Mouse (Mus musculus) Patski (cell line): ENCODE data around the gene Olfr588-ps1. TPM values are rescaled to one million over a fixed set of nuclear protein-coding genes. Genes with fewer than 3 reads are reported as not detected.
"Not testable (repeated sequence)": the region's sequence is repeated elsewhere in the genome, so short reads cannot be mapped to it uniquely, and the experiment has no call there.

Experiments used
- ATAC-seq: fragments of 100-300 bp; one replicate; pipeline ENCODE4 v1.8.0; 2021
- CTCF ChIA-PET: fragments of 350-600 bp; sonication (Branson Sonifier 250); formaldehyde crosslinking; loops from one replicate; lab custom pipeline; 2022; ENCODE audit warnings: inconsistent platforms; lab: Charles Lee
- POLR2A ChIA-PET: fragments of 350-600 bp; sonication (Branson Sonifier 250); formaldehyde crosslinking; loops from one replicate; lab custom pipeline; 2022; ENCODE audit warnings: antibody characterized with exemption, inconsistent platforms; lab: Charles Lee
- DNase-seq: peaks from one replicate; pipeline ENCODE4 v3.0.0-alpha.2; 2011; ENCODE audit warnings: low read depth, low spot score
- H3K27me3 ChIP-seq: fragments of 371-371 bp; one replicate; pipeline ENCODE4 v1.5.1; 2021
- CTCF ChIP-seq: fragments of 100-300 bp; IDR thresholded peaks from one replicate; pipeline ENCODE4 v1.5.1; 2021
- in situ Hi-C: fragments of 300-500 bp; cut with MboI; formaldehyde crosslinking; loops from 3 replicates; pipeline ENCODE4 v1.11.1; 2018; ENCODE audit warnings: low pct_unique_long_range_greater_than_20kb, mixed read lengths
- polyA plus RNA-seq: library from polyadenylated mRNA; unstranded; gene quantifications from one replicate; pipeline ENCODE4 v1.2.3, GENCODE M21; 2021

Gene Olfr588-ps1
- polyA plus RNA-seq, result not detected

GRCm38 (mm10) chr7:103140579-103140978 lies at the start of gene Olfr588-ps1:
TSS of gene Olfr588-ps1 (plus strand) at chr7:103140879.
- ATAC-seq (no peak), DNase-seq (no peak)
- in situ Hi-C loops, result no loop called here
- TF ChIP-seq CTCF, result no peak
- no peaks in the 10 kb centered on the region for H3K27me3 ChIP-seq
- CTCF ChIA-PET, result no interaction called here
- POLR2A ChIA-PET, result no interaction called here

- in situ Hi-C loops, result no loop called here
- H3K27me3 ChIP-seq, result no peaks in the 10 kb centered on the region
- no peak for TF ChIP-seq CTCF
- ChIA-PET POLR2A (no interaction called here), CTCF (no interaction called here)
- ATAC-seq (no peak), DNase-seq (no peak)
Observed at GRCm38 (mm10) chr7:103097420-103097819, 43.3 kb upstream of the Olfr588-ps1 start, which contains the start of gene Olfr585. TSS of gene Olfr585 (plus strand) at chr7:103097720.

DNA sequence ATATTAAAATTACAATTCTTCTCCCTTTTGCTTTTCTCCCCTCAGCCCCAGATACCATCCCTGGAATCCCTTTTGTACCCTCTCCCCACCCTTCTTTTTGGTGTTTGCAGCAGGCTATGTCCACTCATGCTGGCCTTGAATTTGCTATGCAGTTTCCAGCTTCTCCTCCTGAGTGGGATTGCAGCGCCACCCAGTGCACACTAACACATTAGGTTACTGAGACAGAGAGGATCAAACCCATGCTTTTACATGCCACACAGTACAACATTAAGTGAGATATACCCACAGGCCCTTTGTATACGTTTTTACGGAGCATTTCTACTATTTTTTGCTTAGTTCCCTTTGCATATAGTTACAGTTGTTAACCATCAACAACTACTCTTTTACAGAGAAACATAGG lies 21.3 kb upstream of the Olfr588-ps1 start:
- ChIA-PET POLR2A (no interaction called here), CTCF (interaction anchor here (1.0 kb wide), 1 partner anchor 9 kb away, joined by 3 read pairs; no protein-coding TSS in a partner anchor)
- ATAC-seq (no peak), DNase-seq (no peak)
- H3K27me3 ChIP-seq, result no peaks in the 10 kb centered on the region
- TF ChIP-seq CTCF, result no peak
- in situ Hi-C loops, result no loop called here

DNA sequence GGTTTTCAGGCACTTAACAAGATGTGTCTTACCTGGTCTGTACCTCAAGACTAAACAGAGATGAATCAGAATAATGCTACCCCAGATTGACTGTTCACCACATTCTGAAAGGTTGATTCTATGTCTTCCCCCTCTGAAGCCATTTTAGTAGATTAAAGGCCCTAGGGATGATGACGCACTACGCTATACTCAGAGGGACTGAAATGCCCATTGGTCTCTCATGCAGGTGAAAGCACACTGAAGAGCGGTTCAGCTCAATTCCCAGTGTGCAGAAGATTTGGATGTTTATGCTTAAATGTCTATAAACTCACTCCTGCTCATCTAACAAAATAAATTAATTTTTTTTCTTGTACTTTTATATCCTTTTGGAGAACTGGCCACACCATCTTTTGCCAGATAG lies 15.1 kb upstream of the Olfr588-ps1 start, which contains the start of gene Olfr586:
Olfr586 (minus strand) TSS at position 101 of the 400 bp plus-strand sequence.
- in situ Hi-C loops, result no loop called here
- H3K27me3 ChIP-seq, result no peaks in the 10 kb centered on the region
- no peak for DNase-seq
- POLR2A ChIA-PET, result no interaction called here
- no peak for ATAC-seq
- CTCF ChIA-PET, result no interaction called here
- TF ChIP-seq CTCF, result no peak

DNA sequence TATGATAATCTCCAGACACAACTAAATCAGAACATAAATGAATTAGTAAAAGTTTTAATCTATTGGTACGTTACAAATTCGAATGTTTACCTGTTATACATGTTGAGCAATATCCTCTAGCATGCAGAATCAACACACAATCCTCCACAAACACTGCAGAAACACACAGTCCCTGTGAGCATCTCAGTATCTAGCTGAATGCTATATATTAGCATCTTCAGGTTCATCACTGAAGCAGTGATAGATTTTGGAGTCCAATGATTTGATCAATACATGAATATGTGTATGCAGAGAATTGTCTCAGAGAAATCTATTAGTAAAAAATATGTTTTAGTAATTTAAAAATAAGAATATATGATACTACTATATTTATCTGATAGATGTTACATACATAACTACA lies 15.6 kb downstream of the Olfr588-ps1 start, which contains the start of gene Olfr589:
Olfr589 (minus strand) TSS at position 101 of the 400 bp plus-strand sequence.
- POLR2A ChIA-PET, result no interaction called here
- in situ Hi-C loops, result no loop called here
- DNase-seq (no peak), ATAC-seq (no peak)
- CTCF ChIA-PET, result no interaction called here
- no peak for TF ChIP-seq CTCF
- no peaks in the 10 kb centered on the region for H3K27me3 ChIP-seq

DNA sequence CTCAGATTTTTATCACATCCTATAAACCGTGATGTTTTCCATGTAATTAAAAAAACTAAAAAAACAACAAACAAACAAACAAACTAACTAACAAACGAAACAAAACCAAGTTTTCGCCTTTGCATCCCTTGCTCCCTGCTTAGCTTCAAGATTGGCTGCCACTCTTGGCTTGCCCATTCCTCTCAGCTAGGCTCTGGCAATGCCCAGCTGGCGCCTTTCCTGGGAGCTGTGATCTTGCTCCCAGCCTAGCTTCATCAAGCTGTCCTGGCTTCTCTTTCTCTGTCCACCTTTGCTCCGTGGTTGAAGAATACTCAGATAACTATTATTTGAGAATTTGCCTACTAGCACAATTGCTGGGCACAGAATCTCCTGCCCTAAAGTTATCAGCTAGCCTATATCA lies 29.0 kb downstream of the Olfr588-ps1 start:
- DNase-seq (no peak), ATAC-seq (no peak)
- CTCF ChIA-PET, result no interaction called here
- POLR2A ChIA-PET, result no interaction called here
- no peaks in the 10 kb centered on the region for H3K27me3 ChIP-seq
- no peak for TF ChIP-seq CTCF
- in situ Hi-C loops, result no loop called here

GRCm38 (mm10) chr7:103178240-103178639 lies 37.6 kb downstream of the Olfr588-ps1 start, which contains the start of gene Olfr591:
TSS of gene Olfr591 (minus strand) at chr7:103178340.
- ChIA-PET CTCF (no interaction called here), POLR2A (no interaction called here)
- DNase-seq (no peak), ATAC-seq (no peak)
- in situ Hi-C loops, result no loop called here
- no peaks in the 10 kb centered on the region for H3K27me3 ChIP-seq
- TF ChIP-seq CTCF, result no peak

DNA sequence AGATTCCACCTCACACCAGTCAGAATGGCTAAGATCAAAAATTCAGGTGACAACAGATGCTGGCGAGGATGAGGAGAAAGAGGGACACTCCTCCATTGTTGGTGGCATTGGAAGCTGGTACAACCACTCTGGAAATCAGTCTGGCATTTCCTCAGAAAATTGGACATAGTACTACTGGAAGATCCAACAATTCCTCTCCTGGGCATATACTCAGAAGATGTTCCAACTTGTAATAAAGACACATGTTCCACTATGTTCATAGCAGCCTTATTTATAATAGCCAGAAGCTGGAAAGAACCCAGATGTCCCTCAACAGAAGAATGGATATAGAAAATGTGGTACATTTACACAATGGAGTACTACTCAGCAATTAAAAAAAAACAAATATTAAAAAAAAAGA lies 43.8 kb downstream of the Olfr588-ps1 start, which contains the start of gene Olfr592:
Olfr592 (plus strand) TSS at position 301 of the 400 bp plus-strand sequence.
- POLR2A ChIA-PET, ATAC-seq, CTCF ChIA-PET, DNase-seq, in situ Hi-C loops, H3K27me3 ChIP-seq: not testable (repeated sequence)

Other genes starting within 250 kb of the Olfr588-ps1 start
- gene Olfr569, start 250.0 kb upstream of the Olfr588-ps1 start, polyA plus RNA-seq, result not detected
- not detected for gene Olfr570, start 246.3 kb upstream of the Olfr588-ps1 start, polyA plus RNA-seq
- not detected for gene Olfr571, start 223.3 kb upstream of the Olfr588-ps1 start, polyA plus RNA-seq
- not detected for gene Olfr572, start 216.5 kb upstream of the Olfr588-ps1 start, polyA plus RNA-seq
- not detected for gene Olfr573-ps1, start 198.3 kb upstream of the Olfr588-ps1 start, polyA plus RNA-seq
- not detected for gene Olfr574, start 192.4 kb upstream of the Olfr588-ps1 start, polyA plus RNA-seq
- not detected for gene Olfr575, start 182.1 kb upstream of the Olfr588-ps1 start, polyA plus RNA-seq
- gene Olfr576, start 178.2 kb upstream of the Olfr588-ps1 start, polyA plus RNA-seq, result not detected
- gene Olfr577, start 164.9 kb upstream of the Olfr588-ps1 start, polyA plus RNA-seq, result not detected
- not detected for gene Olfr578, start 151.6 kb upstream of the Olfr588-ps1 start, polyA plus RNA-seq
- gene Olfr582, start 102.9 kb upstream of the Olfr588-ps1 start, polyA plus RNA-seq, result not detected
- not detected for gene Olfr583, start 89.6 kb upstream of the Olfr588-ps1 start, polyA plus RNA-seq
- not detected for gene Olfr584, start 59.0 kb upstream of the Olfr588-ps1 start, polyA plus RNA-seq
- not detected for gene Olfr585, start 43.2 kb upstream of the Olfr588-ps1 start, polyA plus RNA-seq
- gene Olfr586, start 15.2 kb upstream of the Olfr588-ps1 start, polyA plus RNA-seq, result not detected
- not detected for gene Olfr589, start 15.5 kb downstream of the Olfr588-ps1 start, polyA plus RNA-seq
- not detected for gene Olfr591, start 37.5 kb downstream of the Olfr588-ps1 start, polyA plus RNA-seq
- gene Olfr592, start 43.9 kb downstream of the Olfr588-ps1 start, polyA plus RNA-seq, result not detected
- not detected for gene Olfr593, start 71.0 kb downstream of the Olfr588-ps1 start, polyA plus RNA-seq
- not detected for gene Olfr594, start 76.1 kb downstream of the Olfr588-ps1 start, polyA plus RNA-seq
- gene Usp17ld, start 111.6 kb downstream of the Olfr588-ps1 start, polyA plus RNA-seq, result not detected
- gene Olfr596, start 164.8 kb downstream of the Olfr588-ps1 start, polyA plus RNA-seq, result not detected
- gene Olfr597, start 175.4 kb downstream of the Olfr588-ps1 start, polyA plus RNA-seq, result not detected
- not detected for gene Olfr598, start 182.7 kb downstream of the Olfr588-ps1 start, polyA plus RNA-seq
- gene Olfr599, start 195.0 kb downstream of the Olfr588-ps1 start, polyA plus RNA-seq, result not detected
- not detected for gene Olfr600, start 208.8 kb downstream of the Olfr588-ps1 start, polyA plus RNA-seq
- gene Olfr601, start 221.8 kb downstream of the Olfr588-ps1 start, polyA plus RNA-seq, result not detected
- not detected for gene Olfr603, start 245.3 kb downstream of the Olfr588-ps1 start, polyA plus RNA-seq